Mouse (Mus musculus): ENCODE data around the gene Pla2g7. TPM values are rescaled to one million over a fixed set of nuclear protein-coding genes. Genes with fewer than 3 reads are reported as not detected.
"Not testable (repeated sequence)": the region's sequence is repeated elsewhere in the genome, so short reads cannot be mapped to it uniquely, and the experiment has no call there.

The Pla2g7 gene
- polyA plus RNA-seq (2015; fragmentation: Nextera tagmentation; extraction: Ambion mirVana) = 24.5 and 51.2 TPM in 2 replicates

- ATAC-seq = peak; percentile 84
- under 1% methylated on average over 34 of the region's 34 CpGs for WGBS
- Histone ChIP-seq H3K4me3 (ENCODE audit: low read depth, low read length) (peak within 1 kb of the TSS; percentile 47), H3K27me3 (ENCODE audit: control insufficient read depth, insufficient read depth, low read depth, low read length) (no peaks in the 10 kb centered on the region; the same call in 1 of the 2 replicates), H3K9ac (ENCODE audit: low read depth, low read length) (peak within 1 kb of the TSS; percentile 69), H3K4me1 (ENCODE audit: control insufficient read depth, insufficient read depth, low read length) (peaks cover 3% of the 10 kb centered on the region), H3K4me2 (ENCODE audit: low read length) (peak within 1 kb of the TSS; percentile 78), H3K9me3 (replicated peaks; ENCODE audit: control insufficient read depth, low read length, poor library complexity, severe bottlenecking) (no peaks in the 10 kb centered on the region), H3K36me3 (ENCODE audit: control insufficient read depth, insufficient read depth, low read length) (no peaks in the 10 kb centered on the region), H3K27ac (ENCODE audit: low read length) (no peak within 1 kb of the TSS)
Observed at GRCm38 (mm10) chr17:43567992-43568888, at the start of gene Pla2g7. Pla2g7 (plus strand) TSS chr17:43568098.

GRCm38 (mm10) chr17:43518644-43519409 lies 49.1 kb upstream of the Pla2g7 start:
- WGBS = 28% methylated on average over 18 of the region's 18 CpGs
- H3K27ac ChIP-seq (ENCODE audit: low read length) = no peak overlapping the region

GRCm38 (mm10) chr17:43520166-43520565 lies 47.7 kb upstream of the Pla2g7 start:
- no peak for ATAC-seq
- H3K36me3 ChIP-seq (ENCODE audit: control insufficient read depth, insufficient read depth, low read length) = no peaks in the 10 kb centered on the region
- 0 out of 2 replicates have a peak, but pooled peaks cover 2% of the 10 kb centered on the region for H3K4me1 ChIP-seq (ENCODE audit: control insufficient read depth, insufficient read depth, low read length)
- H3K27me3 ChIP-seq (ENCODE audit: control insufficient read depth, insufficient read depth, low read depth, low read length) = no peaks in the 10 kb centered on the region
- no peak overlapping the region for H3K4me2 ChIP-seq (ENCODE audit: low read length)
- 0 out of 2 replicates have a peak, but pooled peaks cover under 1% of the 10 kb centered on the region for H3K9me3 ChIP-seq (replicated peaks; ENCODE audit: control insufficient read depth, low read length, poor library complexity, severe bottlenecking)
- H3K4me3 ChIP-seq (ENCODE audit: low read depth, low read length) = no peak overlapping the region
- no peak overlapping the region for H3K27ac ChIP-seq (ENCODE audit: low read length)
- no peak overlapping the region for H3K9ac ChIP-seq (ENCODE audit: low read depth, low read length)
- 85% methylated on average over 3 of the region's 3 CpGs for WGBS

More at GRCm38 (mm10) chr17:43518644-43519409, 49.1 kb upstream of the Pla2g7 start:
- ATAC-seq = peak; percentile 92
- Histone ChIP-seq H3K27me3 (ENCODE audit: control insufficient read depth, insufficient read depth, low read depth, low read length) (no peaks in the 10 kb centered on the region), H3K4me3 (ENCODE audit: low read depth, low read length) (no peak overlapping the region), H3K36me3 (ENCODE audit: control insufficient read depth, insufficient read depth, low read length) (no peaks in the 10 kb centered on the region), H3K9me3 (replicated peaks; ENCODE audit: control insufficient read depth, low read length, poor library complexity, severe bottlenecking) (peaks cover 6% of the 10 kb centered on the region; the same call in 1 of the 2 replicates), H3K4me2 (ENCODE audit: low read length) (0 out of 2 replicates have a peak overlapping the region, but pooled peaks have one; percentile 7), H3K4me1 (ENCODE audit: control insufficient read depth, insufficient read depth, low read length) (0 out of 2 replicates have a peak, but pooled peaks cover 2% of the 10 kb centered on the region), H3K9ac (ENCODE audit: low read depth, low read length) (no peak overlapping the region)

GRCm38 (mm10) chr17:43530507-43530906 lies 37.4 kb upstream of the Pla2g7 start:
- no peaks in the 10 kb centered on the region for H3K36me3 ChIP-seq (ENCODE audit: control insufficient read depth, insufficient read depth, low read length)
- 84% methylated on average over 2 of the region's 2 CpGs for WGBS

GRCm38 (mm10) chr17:43531192-43531591 lies 36.7 kb upstream of the Pla2g7 start:
- Histone ChIP-seq H3K9me3 (replicated peaks; ENCODE audit: control insufficient read depth, low read length, poor library complexity, severe bottlenecking) (no peaks in the 10 kb centered on the region), H3K36me3 (ENCODE audit: control insufficient read depth, insufficient read depth, low read length) (no peaks in the 10 kb centered on the region), H3K4me1 (ENCODE audit: control insufficient read depth, insufficient read depth, low read length) (no peaks in the 10 kb centered on the region), H3K9ac (ENCODE audit: low read depth, low read length) (no peak overlapping the region), H3K4me3 (ENCODE audit: low read depth, low read length) (no peak overlapping the region), H3K4me2 (ENCODE audit: low read length) (no peak overlapping the region), H3K27ac (ENCODE audit: low read length) (no peak overlapping the region), H3K27me3 (ENCODE audit: control insufficient read depth, insufficient read depth, low read depth, low read length) (no peaks in the 10 kb centered on the region)
- no peak for ATAC-seq
- 97% methylated on average over 4 of the region's 4 CpGs for WGBS

More at GRCm38 (mm10) chr17:43530507-43530906, 37.4 kb upstream of the Pla2g7 start:
- ATAC-seq = no peak
- Histone ChIP-seq H3K9me3 (replicated peaks; ENCODE audit: control insufficient read depth, low read length, poor library complexity, severe bottlenecking) (no peaks in the 10 kb centered on the region), H3K4me2 (ENCODE audit: low read length) (no peak overlapping the region), H3K27me3 (ENCODE audit: control insufficient read depth, insufficient read depth, low read depth, low read length) (no peaks in the 10 kb centered on the region), H3K4me1 (ENCODE audit: control insufficient read depth, insufficient read depth, low read length) (no peaks in the 10 kb centered on the region), H3K9ac (ENCODE audit: low read depth, low read length) (no peak overlapping the region), H3K4me3 (ENCODE audit: low read depth, low read length) (no peak overlapping the region), H3K27ac (ENCODE audit: low read length) (no peak overlapping the region)

- no peak overlapping the region for H3K27ac ChIP-seq (ENCODE audit: low read length)
- H3K9me3 ChIP-seq (replicated peaks; ENCODE audit: control insufficient read depth, low read length, poor library complexity, severe bottlenecking) = no peaks in the 10 kb centered on the region
- ATAC-seq = peak; percentile 84
- no peak overlapping the region for H3K4me3 ChIP-seq (ENCODE audit: low read depth, low read length)
- H3K4me2 ChIP-seq (ENCODE audit: low read length) = peak overlapping the region; percentile 40
- H3K27me3 ChIP-seq (ENCODE audit: control insufficient read depth, insufficient read depth, low read depth, low read length) = no peaks in the 10 kb centered on the region
- 6% methylated on average over 23 of the region's 23 CpGs for WGBS
- no peaks in the 10 kb centered on the region for H3K36me3 ChIP-seq (ENCODE audit: control insufficient read depth, insufficient read depth, low read length)
- H3K4me1 ChIP-seq (ENCODE audit: control insufficient read depth, insufficient read depth, low read length) = no peaks in the 10 kb centered on the region
- H3K9ac ChIP-seq (ENCODE audit: low read depth, low read length) = no peak overlapping the region
Observed at GRCm38 (mm10) chr17:43534362-43535222, 33.3 kb upstream of the Pla2g7 start.

GRCm38 (mm10) chr17:43536841-43537240 lies 31.1 kb upstream of the Pla2g7 start:
- H3K9me3 ChIP-seq (replicated peaks; ENCODE audit: control insufficient read depth, low read length, poor library complexity, severe bottlenecking); H3K36me3 ChIP-seq (ENCODE audit: control insufficient read depth, insufficient read depth, low read length); H3K9ac ChIP-seq (ENCODE audit: low read depth, low read length); H3K27ac ChIP-seq (ENCODE audit: low read length); ATAC-seq; H3K4me3 ChIP-seq (ENCODE audit: low read depth, low read length); H3K4me2 ChIP-seq (ENCODE audit: low read length); H3K4me1 ChIP-seq (ENCODE audit: control insufficient read depth, insufficient read depth, low read length); H3K27me3 ChIP-seq (ENCODE audit: control insufficient read depth, insufficient read depth, low read depth, low read length): not testable (repeated sequence)
- 88% methylated on average over 6 of the region's 6 CpGs for WGBS

GRCm38 (mm10) chr17:43538767-43539166 lies 29.1 kb upstream of the Pla2g7 start:
- 96% methylated on average over 3 of the region's 3 CpGs for WGBS
- H3K4me1 ChIP-seq (ENCODE audit: control insufficient read depth, insufficient read depth, low read length) = no peaks in the 10 kb centered on the region
- H3K9ac ChIP-seq (ENCODE audit: low read depth, low read length) = no peak overlapping the region
- no peak for ATAC-seq
- H3K36me3 ChIP-seq (ENCODE audit: control insufficient read depth, insufficient read depth, low read length) = no peaks in the 10 kb centered on the region
- H3K4me3 ChIP-seq (ENCODE audit: low read depth, low read length) = no peak overlapping the region
- H3K27ac ChIP-seq (ENCODE audit: low read length) = no peak overlapping the region
- H3K9me3 ChIP-seq (replicated peaks; ENCODE audit: control insufficient read depth, low read length, poor library complexity, severe bottlenecking) = no peaks in the 10 kb centered on the region
- H3K4me2 ChIP-seq (ENCODE audit: low read length) = no peak overlapping the region
- H3K27me3 ChIP-seq (ENCODE audit: control insufficient read depth, insufficient read depth, low read depth, low read length) = no peaks in the 10 kb centered on the region
